Mouse (Mus musculus): Measurements from ENCODE around the gene Dtd1.

GRCm38 (mm10) chr2:144716248-144716647 lies 116.6 kb downstream of the Dtd1 start:
- TF ChIP-seq CTCF (IDR thresholded peaks at IDR 0.05) (no peak), EP300 (IDR thresholded peaks at IDR 0.05) (0 out of 2 replicates have a peak, but pooled peaks have one; percentile 19)

Data from lung, postnatal 0 days (tissue).